Mouse (Mus musculus): Measurements from ENCODE around the gene Pgm2l1.

GRCm38 (mm10) chr7:100216601-100217565 is 10.3 kb upstream of the Pgm2l1 start:
- TF ChIP-seq CTCF (IDR thresholded peaks at IDR 0.05 in 2 of 3, conservative IDR thresholded peaks at IDR 0.05 in 1 of 3; ENCODE audit: control insufficient read depth in 1 of 3, insufficient read depth in 1 of 3, low read depth in 2 of 3, low read length in 3 of 3, poor library complexity in 1 of 3, severe bottlenecking in 1 of 3) (no peak), HCFC1 (IDR thresholded peaks at IDR 0.05; ENCODE audit: low read depth, low read length) (no peak), BHLHE40 (IDR thresholded peaks at IDR 0.05; ENCODE audit: borderline replicate concordance, low read depth, low read length) (no peak), TBP (IDR thresholded peaks at IDR 0.05; ENCODE audit: low read depth, low read length) (no peak), CHD2 (IDR thresholded peaks at IDR 0.05; ENCODE audit: low read length) (no peak), TCF12 (IDR thresholded peaks at IDR 0.05; ENCODE audit: low read depth, low read length) (no peak), USF2 (IDR thresholded peaks at IDR 0.05; ENCODE audit: borderline replicate concordance in 1 of 2, insufficient read depth in 1 of 2, low read depth in 1 of 2, low read length in 2 of 2) (no peak), USF1 (IDR thresholded peaks at IDR 0.05; ENCODE audit: low read depth, low read length) (no peak), GATA1 (IDR thresholded peaks at IDR 0.05; ENCODE audit: low read depth, low read length) (no peak), EP300 (IDR thresholded peaks at IDR 0.05; ENCODE audit: low read depth in 1 of 2, low read length in 2 of 2) (no peak)

Data from MEL (cell line).